Mouse (Mus musculus) liver, adult (tissue): ENCODE measurements around the gene Spg21.

Experiments
- GATA4 ChIP-seq: IDR thresholded peaks from 2 replicates; pipeline ENCODE4 v1.6.1; 2014; ENCODE audit warnings: mild to moderate bottlenecking, low read length; ENCODE audit not compliant: insufficient replicate concordance

Gene Spg21

DNA sequence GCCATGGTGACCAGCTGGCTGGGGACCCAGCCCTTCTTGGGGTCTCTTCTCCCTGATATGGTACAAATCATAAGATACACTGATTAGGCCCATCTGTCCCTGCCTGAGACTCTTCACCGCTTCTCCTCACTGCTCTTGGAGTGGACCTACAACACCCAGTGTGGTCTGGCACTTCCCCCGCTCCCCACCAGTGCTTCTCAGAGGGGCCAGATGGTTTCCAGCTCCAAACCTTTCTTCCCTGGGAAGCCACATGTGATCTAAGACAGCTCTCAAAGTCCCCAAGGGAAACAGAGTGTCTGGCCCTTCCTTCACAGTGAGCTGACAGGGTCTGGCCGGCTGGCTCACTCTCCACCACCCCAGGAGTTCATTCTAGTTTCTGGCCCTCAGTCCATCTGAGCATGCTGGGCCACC is 54.1 kb downstream of the Spg21 start:
- TF ChIP-seq GATA4: no peak

DNA sequence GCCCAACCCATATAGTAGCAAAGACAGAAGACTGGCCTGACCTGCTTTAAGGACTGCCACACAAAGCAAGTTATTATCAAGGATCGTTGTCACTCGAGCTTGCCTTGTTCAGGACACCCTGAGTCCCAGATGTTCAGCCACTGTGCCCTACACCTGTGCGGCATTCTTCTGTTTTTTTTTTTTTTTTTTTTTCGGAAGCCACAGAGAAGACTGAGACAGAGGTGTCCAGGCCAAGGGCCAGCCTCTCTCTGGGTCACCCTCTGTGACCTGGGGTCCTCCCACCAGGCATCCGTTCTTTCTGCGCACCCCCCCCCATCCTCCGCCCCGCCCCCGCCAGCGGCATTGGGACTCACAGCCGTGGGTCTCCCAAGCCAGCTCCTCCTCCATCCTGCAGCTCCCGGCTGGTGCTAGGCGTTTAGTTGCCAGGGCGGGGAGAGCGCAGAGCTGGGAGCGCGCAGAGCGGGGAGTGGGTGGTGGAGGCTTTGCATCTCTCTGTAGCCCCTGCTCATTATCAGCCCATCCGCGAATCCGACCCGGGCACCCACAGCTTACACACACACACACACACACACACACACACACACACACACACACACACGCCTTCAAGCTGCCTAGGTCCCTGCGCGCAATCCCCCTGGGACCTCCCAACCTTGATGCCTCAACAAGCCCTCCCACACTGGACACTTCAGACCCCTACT is 59.2 kb downstream of the Spg21 start, which contains the start of gene Ankdd1a:
TSS of gene Ankdd1a (minus strand) at position 387 of the 698 bp plus-strand sequence.
- TF ChIP-seq GATA4: no peak

DNA sequence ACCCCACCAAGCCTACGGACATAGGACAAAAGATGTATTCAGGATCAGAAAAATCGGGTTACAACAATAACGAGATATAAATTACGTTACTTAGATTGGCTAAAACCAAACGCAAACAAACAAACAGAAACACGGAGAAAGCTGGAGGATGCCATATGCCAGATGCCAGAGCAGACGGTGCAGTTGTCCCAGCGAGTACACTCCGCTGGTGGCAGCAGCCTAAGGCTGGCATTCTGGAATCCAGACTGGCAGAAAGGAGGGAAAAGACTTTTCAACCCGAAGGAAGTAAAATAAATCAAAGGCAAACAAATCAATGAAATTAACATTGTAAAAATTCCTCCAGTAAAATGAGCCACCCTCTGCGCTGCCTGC is 59.7 kb downstream of the Spg21 start:
- TF ChIP-seq GATA4: no peak

DNA sequence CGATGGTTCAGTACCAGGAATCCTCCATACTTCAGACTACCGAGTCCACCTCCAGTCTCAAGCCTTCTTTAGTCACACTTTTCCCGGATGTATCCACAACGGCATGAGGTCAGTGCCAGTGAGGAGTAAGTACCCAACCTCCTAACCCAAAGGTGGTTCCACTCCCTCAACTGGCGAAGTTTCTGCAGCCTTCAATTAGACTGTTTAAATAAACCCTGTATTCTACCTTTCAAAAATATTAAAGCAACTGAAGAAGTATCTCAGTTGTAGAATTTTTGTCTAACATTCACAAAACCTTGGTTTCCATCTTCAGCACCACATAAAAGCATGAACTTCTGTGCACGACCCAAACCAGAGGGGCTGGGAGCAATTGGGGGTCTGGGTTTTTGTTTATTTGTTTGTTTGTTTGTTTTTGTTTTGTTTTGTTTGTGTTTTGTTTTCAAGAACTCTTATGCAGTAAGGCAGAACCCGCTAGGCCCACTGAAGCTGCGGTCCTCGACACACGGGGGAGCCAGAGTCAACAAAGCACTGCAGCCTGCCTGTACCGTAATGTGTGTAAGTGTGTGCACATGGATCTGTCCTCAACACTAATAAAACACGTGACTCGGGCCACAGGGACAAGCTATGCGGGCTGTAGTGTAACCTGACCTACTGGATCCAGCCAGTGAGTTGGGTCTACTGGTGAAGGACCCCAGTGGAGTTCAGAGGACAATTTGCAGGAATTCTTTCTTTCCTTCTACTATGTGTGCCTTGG is 63.0 kb downstream of the Spg21 start:
- no peak for TF ChIP-seq GATA4

DNA sequence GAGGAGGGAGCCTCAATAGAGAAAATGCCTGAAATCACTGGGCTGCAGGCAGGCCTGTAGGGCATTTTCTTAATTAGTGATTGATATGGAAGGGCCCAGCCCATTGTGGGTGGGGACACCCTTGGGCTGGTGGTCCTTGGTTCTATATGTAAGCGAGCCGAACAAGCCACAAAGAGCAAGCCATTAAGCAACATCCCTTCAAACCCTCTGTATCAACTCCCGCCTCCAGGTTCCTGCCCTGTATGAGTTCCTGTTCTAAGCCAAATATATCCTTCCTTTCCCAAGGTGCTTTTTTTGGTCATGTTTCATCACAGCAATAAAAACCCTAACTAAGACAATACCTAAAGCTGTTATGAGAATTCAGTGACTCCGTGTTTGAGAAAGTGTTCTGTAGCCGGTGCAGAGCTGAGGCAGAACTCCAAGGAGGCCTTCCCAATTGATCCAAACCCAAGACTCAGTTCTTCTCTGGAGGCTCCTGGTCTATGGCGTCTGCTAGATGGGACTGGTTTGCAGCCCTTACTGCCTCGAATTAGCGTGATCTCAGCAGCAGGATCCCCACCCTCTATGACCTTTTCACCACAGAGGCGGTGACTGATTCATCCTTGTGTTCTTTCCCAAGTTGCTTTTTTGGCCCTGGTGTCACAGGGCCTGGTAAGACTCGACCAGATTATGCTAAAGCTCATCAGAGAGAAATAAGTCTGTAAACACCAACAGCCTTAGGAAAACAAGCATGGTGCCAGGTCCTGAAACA is 64.9 kb downstream of the Spg21 start:
- no peak for TF ChIP-seq GATA4

DNA sequence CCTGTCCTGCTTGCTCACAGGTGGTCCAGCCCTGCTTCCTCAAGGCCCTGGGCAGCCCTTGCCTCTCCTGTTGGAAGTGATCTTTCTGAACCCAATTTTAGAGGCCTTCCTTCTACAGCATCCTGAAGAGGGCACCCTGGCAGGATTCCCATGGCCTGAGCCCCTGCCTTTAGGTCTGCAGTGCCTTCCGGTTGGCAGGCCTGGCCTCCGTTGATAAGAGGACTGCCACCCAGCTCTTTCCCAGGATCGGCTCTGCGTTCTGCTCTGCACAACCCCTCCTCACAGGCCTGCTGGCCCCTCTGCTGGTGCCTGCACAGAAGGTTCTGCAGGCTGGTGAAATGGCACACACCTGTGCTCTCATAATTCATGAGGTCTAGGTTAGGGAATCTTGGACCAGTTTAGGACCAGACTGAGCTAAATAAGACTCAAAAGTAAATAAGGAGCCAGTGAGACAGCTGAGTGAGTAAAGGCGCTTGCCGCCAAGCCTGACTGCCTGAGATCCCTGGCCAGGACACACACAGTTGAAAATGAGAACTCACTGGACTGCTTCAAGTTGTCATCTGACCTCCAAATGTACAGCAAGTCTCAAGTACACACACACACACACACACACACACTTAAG is 67.8 kb downstream of the Spg21 start:
- TF ChIP-seq GATA4: no peak

DNA sequence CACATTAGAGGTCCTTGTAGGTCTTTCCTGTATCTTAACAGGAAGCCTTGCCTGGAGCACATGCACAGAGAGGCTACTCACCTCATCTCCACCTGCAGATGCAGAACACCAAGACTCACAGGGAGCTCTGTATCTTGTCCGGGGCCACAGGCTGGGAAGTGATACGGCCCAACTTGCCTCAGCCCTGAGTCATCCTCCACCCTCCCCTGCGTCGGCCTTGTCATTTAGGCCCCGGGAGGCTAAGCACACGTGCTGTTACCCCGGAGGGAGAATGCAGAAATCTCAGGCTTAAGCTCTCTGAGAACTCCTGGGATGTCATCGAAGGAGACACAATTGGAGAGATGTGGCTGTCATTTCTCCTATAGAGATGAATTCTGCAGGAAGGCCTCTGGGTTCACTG is 68.9 kb downstream of the Spg21 start:
- no peak for TF ChIP-seq GATA4

DNA sequence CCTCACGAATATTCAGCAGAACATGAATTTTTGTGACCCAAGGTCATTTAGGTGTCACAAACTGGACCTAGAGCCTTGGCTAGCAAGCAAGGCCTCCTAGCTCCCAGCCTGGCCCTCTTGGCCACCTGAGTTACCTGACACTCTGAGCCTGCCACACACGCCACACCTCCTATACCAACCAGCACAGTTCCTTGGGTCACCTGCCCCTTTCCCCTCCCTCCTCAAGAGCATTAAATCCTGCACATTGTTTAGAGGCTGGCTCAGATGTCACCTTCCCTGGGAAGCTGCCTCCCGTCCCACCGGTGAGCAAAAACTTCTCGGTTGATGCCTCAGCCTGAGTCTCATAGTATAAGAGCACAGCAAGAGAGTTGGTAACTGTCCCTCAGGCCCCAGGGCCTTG is 70.5 kb downstream of the Spg21 start:
- TF ChIP-seq GATA4: no peak

DNA sequence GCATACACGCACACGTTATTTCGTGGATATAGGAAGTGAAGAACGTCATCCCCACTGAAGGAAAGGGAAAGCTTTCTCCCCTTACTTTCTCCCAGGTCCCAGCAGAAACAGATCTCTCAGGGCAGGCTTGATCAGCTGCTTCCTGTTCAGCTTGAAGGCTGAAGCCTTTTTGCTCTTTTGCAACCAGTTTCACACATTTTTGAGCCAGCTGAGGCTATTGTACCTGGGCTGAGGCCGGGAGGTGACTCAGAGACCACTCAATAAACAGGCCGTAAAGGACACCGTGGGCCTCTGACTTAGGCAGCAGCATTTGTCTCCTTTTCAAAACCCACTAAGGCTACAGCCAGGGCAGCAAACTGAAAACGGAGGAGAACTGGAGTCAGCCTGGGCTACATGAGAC is 72.2 kb downstream of the Spg21 start:
- no peak for TF ChIP-seq GATA4

DNA sequence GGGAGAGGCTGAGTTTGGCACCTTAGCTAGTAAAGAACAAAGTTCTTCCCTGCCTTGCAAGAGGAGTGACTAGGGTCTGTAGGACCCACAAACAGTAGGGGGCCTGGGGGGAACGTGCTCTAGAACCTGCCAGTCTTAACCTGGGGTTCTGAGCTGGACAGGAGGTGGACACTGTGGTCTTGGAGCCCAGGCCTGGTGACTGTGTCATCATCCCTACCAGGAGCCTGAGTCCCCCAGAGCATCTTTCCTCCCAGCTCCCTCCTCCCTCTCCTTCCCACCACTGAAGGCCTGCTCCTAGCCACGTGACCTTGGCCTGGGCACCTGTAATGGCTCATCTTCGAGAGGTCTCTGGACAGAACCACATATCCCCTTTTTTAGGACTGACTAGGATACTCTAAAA is 73.4 kb downstream of the Spg21 start:
- TF ChIP-seq GATA4: no peak

DNA sequence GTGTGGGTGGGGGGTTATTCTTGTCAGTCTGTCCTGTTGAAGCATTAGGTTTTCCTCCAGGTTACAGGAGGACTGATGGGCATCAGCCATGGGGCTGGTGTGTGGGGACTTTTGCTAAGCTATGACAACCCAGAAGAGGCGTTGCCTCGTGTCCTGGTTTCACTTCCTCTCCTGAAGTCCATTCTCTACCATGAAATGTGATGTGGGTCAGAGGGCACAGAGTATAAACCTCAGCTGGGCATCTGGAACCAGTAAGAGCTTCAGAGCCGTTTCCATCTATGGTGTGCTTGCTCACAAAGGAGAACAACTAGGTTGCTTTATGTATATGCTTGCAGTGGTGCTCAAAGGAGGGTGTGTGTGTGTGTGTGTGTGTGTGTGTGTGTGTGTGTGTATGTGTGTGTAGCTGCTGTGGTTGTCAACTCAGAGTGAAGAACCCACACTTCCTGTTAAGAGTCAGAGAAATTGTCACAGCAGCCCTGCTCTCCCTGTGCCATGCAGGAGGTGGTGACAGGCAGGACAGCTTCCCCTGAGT is 74.5 kb downstream of the Spg21 start:
- TF ChIP-seq GATA4: no peak

DNA sequence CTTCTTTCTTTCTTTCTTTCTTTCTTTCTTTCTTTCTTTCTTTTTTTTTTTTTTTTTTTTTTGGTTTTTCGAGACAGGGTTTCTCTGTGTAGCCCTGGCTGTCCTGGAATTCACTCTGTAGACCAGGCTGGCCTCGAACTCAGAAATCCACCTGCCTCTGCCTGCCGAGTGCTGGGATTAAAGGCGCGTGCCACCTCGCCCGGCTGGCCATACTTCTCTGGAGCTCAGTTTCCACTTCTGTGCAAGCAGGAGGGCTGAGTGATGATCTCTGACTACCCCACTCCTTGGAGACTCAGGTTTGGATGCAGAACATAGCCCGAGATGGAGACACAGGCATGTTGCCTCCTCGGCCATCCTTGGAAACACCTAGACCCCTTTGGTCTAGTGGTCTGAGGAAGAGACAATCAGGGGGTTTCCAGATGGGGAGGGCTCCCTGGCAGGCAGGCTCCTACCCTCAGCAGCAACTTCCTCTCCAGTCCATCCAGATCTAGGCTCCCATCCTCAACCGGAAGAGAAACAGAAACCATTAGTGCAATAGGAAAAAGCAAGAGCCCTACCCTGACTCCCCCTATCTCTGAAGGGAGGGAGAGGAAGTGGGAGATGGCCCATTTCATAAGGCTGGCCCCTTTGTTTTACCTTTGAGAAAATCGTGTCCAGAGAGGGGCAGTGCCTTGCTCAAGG is 75.2 kb downstream of the Spg21 start:
- peak; percentile 38; the same call in 1 of the 2 replicates for TF ChIP-seq GATA4

DNA sequence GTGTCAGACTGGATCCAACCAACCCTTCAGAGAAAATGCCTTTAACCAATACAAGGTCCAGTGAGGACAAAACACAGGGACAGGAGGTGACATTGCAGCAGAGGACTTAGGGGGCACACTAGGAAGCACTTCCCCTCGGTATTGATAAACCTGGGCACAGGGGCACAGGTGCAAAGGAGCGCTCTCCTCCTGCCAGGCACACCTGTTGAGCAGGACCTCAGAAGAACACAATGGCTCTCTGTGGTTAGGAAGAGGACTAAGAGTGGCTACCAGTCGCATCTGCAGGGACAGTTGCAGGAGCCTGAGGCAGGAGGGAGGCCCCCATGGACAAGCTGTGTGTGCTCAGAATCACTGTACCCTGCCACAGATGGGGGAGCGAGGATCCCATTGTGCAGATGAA is 75.7 kb downstream of the Spg21 start:
- TF ChIP-seq GATA4: no peak
